Mouse (Mus musculus): ENCODE measurements around the gene Ina. TPM values are rescaled to one million over a fixed set of nuclear protein-coding genes. Genes with fewer than 3 reads are reported as not detected.
A peak's percentile ranks its signal among the peaks of the same experiment; 100 is the strongest.
"Not testable (repeated sequence)": the region's sequence is repeated elsewhere in the genome, so short reads cannot be mapped to it uniquely, and the experiment has no call there.

Ina gene
- 1.1 TPM in 1 of 2 replicates, not detected in the other for total RNA-seq (2014; fragmentation: Nextera tagmentation)
- total RNA-seq (2017) = 0.09 and 0.27 TPM in 2 replicates

DNA sequence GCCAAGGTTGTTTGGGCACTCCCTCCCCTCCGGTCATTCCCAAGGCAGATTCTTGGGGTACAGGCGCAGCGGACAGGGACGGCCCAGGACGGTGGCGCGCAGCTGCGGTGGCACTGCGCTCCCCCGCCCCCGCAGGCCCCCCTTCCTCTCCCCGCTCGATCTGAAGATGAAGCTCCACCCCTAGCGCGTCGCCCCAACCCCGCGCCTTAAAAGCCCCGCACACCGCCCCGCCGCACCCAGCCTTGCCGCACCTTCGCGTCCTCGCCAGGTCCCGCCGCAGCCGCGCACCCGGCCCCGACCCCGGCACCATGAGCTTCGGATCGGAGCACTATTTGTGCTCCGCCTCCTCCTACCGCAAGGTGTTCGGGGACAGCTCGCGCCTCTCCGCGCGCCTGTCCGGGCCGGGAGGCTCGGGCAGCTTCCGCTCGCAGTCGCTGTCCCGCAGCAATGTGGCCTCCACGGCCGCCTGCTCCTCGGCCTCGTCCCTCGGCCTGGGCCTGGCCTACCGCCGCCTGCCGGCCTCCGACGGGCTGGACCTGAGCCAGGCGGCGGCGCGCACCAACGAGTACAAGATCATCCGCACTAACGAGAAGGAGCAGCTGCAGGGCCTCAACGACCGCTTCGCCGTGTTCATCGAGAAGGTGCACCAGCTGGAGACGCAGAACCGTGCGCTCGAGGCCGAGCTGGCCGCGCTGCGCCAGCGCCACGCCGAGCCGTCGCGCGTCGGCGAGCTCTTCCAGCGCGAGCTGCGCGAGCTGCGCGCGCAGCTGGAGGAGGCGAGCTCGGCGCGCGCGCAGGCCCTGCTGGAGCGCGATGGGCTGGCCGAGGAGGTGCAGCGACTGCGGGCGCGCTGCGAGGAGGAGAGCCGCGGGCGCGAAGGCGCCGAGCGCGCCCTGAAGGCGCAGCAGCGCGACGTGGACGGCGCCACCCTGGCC is at the start of gene Ina, which contains the start of gene Nt5c2:
TSS of gene Ina (plus strand) at position 252 of the 935 bp plus-strand sequence.
TSS of gene Nt5c2 (minus strand) at position 707 of the 935 bp plus-strand sequence.
- ATAC-seq (replicated peaks; ENCODE audit: low FRiP score, low TSS enrichment, poor library complexity, severe bottlenecking) = 0 out of 2 replicates have a peak, but pooled peaks have one; percentile 54

DNA sequence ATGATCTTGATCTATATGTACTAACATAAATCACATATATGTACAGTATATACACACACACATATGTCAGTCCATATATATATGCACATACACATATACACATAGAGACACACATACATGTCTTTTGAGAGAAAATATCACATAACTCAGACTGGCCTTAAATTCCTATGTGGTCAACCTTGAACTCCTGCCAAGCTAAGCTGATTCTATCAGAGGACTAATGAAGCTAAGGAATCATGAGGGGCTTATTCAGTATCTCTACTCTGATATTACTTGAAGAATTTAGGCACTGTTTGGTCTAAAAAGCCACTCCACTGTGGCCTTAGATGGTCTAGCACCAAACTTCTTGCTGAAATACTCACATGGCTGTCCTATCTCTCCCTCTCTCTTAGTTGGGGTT is 49.0 kb upstream of the Ina start:
- no peak for ATAC-seq (replicated peaks; ENCODE audit: low FRiP score, low TSS enrichment, poor library complexity, severe bottlenecking)

- ATAC-seq (replicated peaks; ENCODE audit: low FRiP score, low TSS enrichment, poor library complexity, severe bottlenecking) = no peak
These were observed 48.2 kb upstream of the Ina start for GRCm38 (mm10) chr19:46966330-46966729.

GRCm38 (mm10) chr19:46967861-46968260 is 46.6 kb upstream of the Ina start:
- ATAC-seq (replicated peaks; ENCODE audit: low FRiP score, low TSS enrichment, poor library complexity, severe bottlenecking) = no peak

DNA sequence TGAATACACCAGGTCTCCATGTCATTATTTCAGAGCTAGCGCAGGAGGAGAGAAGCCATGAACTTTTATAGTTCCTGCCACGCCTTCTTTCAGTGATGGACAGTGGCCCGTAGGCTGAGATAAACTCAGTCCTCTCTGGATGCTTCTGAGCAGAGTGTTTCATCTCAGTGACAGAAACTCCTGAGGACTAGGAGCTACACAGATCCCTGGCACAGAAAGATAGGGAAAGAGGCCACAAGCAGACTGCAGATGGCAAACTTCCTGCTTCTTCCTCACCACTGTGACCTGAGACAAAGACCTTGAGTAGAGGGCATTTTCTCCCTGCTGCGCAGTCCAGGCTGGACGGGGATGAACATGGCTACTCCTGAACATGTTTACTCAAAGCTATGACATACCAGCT is 45.7 kb upstream of the Ina start:
- ATAC-seq (replicated peaks; ENCODE audit: low FRiP score, low TSS enrichment, poor library complexity, severe bottlenecking) = peak; percentile 44

DNA sequence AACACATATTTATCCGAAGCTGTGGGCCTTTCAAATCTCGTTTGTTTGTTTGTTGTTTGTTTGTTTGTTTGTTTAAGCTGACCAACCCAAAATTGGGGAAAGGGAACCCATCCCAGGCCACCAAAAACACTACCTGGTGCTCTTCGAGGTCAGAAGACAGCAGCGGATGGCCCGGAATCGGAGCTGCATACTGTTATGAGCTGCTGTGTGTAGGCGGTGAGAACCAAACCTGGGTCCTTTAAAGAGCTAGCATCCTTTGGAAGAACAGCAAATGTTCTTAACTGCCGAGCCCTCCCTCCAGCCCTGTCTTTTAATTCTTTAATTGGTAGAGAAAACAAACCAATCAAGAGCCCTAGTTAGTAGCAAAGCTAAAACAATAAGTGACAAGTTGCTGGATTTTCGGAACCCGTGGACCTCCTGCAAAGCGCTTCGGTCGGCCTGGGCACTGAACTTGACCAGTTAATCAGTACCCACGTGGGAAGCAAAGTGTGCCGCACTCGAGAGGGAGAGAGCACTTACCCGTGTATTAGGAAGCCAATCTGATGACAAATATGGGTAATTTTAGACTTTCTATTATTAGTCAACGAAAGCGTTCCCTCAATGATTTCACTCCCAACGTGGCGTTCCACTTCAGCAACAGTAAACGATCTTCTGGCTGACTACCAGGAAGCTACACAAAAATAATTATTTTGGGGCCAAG is 45.1 kb upstream of the Ina start:
- ATAC-seq (replicated peaks; ENCODE audit: low FRiP score, low TSS enrichment, poor library complexity, severe bottlenecking) = no peak

DNA sequence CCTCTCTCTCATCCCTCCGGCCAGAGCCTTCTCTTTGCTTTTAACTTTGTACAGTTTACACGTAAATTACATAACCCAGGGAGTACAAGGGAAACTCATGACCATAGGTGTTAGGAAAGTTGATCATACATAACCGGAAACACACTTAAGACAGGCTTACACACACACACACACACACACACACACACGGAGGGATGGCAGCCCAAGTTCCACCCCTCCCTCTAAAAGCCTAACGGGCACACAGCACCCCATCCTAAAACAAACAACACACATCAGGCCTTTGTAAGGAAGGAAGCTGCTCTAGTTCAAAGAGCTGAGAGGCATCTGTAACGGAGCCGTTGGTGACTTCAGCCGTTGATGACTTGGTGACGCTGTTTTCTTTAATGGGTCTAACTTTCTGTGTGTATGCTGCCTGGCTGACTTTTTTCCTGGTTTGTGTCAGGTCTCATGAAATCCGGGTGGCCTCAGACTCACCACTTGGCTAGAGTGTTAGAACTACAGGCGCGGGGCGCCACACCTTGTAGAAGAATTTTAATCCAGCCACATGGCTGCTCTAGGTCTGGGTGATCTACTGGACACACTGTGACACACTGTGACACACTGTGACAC is 44.3 kb upstream of the Ina start:
- no peak for ATAC-seq (replicated peaks; ENCODE audit: low FRiP score, low TSS enrichment, poor library complexity, severe bottlenecking)

DNA sequence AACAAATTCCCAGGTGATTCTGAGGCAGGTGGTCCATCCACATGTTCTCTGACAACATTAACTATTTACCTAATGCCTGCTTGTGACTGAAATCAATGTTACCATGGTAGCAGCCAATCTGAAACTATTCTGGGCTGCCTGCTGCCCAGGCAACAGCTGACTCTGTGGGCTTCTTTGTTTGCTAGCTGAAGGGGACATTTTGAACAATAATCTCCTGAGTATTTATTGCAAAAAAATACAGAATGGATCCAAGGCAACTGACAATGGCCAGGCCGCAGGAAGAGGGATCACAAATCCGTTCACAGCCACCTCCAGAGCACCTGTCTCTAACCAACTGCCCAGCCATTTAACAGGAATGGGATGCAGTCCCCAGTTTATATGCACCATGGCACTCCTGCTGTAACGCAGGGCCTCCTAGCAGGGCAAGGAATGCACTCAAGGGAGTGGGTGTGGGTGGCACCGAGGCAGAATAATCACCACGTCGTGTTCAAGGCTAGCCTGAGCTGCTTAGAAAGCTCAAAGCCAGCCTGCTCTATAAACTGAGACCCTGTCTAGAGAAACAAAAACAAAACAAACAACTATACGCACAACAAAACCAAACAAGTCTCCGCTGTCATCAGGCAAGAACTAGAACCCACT is 43.3 kb upstream of the Ina start:
- ATAC-seq (replicated peaks; ENCODE audit: low FRiP score, low TSS enrichment, poor library complexity, severe bottlenecking) = no peak

- ATAC-seq (replicated peaks; ENCODE audit: low FRiP score, low TSS enrichment, poor library complexity, severe bottlenecking) = no peak
These were observed 42.8 kb upstream of the Ina start for GRCm38 (mm10) chr19:46971712-46972111.

- ATAC-seq (replicated peaks; ENCODE audit: low FRiP score, low TSS enrichment, poor library complexity, severe bottlenecking) = no peak
These were observed 42.3 kb upstream of the Ina start for GRCm38 (mm10) chr19:46972159-46972558.

- ATAC-seq (replicated peaks; ENCODE audit: low FRiP score, low TSS enrichment, poor library complexity, severe bottlenecking) = no peak
These were observed 38.9 kb upstream of the Ina start for GRCm38 (mm10) chr19:46975565-46975964.

- no peak for ATAC-seq (replicated peaks; ENCODE audit: low FRiP score, low TSS enrichment, poor library complexity, severe bottlenecking)
These were observed 38.5 kb upstream of the Ina start for GRCm38 (mm10) chr19:46975997-46976396.

GRCm38 (mm10) chr19:46976743-46977142 is 37.8 kb upstream of the Ina start:
- ATAC-seq (replicated peaks; ENCODE audit: low FRiP score, low TSS enrichment, poor library complexity, severe bottlenecking) = no peak

GRCm38 (mm10) chr19:46977460-46977859 is 37.0 kb upstream of the Ina start:
- no peak for ATAC-seq (replicated peaks; ENCODE audit: low FRiP score, low TSS enrichment, poor library complexity, severe bottlenecking)

DNA sequence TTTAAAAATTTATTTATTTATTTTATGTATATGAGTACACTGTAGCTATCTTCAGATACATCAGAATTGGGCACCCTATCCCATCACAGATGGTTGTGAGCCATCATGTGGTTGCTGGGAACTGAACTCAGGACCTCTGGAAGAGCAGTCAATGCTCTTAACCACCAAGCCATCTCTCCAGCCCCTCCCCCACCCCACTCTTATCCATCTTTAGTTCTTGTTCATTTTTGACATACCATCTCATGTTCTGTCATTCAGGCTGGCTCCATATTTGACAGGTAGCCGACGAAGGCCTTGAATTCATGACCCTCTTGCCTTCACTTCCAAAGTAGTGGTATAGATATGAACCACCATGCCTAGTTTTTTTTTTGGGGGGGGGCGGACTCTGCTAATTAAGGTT is 36.4 kb upstream of the Ina start:
- not testable (repeated sequence) for ATAC-seq (replicated peaks; ENCODE audit: low FRiP score, low TSS enrichment, poor library complexity, severe bottlenecking)

GRCm38 (mm10) chr19:46978920-46979780 is 35.3 kb upstream of the Ina start:
- ATAC-seq (replicated peaks; ENCODE audit: low FRiP score, low TSS enrichment, poor library complexity, severe bottlenecking) = 0 out of 2 replicates have a peak, but pooled peaks have one; percentile 21

DNA sequence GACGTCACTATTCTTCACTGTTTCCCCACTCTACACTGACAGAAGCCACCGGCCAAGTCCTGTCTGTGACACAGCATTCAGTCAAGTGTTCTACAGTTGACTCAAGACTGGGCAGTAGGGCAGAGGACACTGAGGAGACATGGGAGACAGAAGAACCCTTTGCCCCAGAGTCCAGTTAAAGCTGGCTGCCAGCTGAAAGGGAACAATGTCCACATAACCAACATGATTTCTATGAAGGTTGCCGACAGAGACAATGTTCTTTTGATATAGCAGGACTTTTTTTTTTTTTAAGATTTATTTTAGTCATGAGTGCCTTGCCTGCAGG is 34.8 kb upstream of the Ina start:
- ATAC-seq (replicated peaks; ENCODE audit: low FRiP score, low TSS enrichment, poor library complexity, severe bottlenecking) = no peak

DNA sequence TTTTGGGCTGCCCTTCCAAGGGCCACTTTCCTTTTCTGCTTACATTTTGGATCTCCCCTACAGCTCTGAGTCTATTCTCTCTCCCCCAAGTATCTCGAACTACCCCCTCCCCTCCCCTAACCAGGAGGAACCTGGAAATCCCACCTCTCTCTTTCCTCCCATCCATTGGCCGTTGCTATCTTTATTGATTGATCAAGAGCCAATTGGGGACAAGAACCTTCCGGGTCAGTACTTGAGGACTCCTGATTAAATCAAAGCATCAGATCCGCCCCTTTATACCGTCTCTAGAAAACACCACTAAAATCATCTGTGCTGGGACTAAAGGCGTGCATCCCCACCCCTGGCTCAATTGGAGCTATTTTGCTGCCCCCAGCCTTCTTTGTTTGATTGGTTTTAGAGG is 33.0 kb upstream of the Ina start:
- ATAC-seq (replicated peaks; ENCODE audit: low FRiP score, low TSS enrichment, poor library complexity, severe bottlenecking) = no peak
